Mouse (Mus musculus) hindbrain, embryonic 12.5 days (tissue): ENCODE measurements around the gene Paqr5. TPM values are rescaled to one million over a fixed set of nuclear protein-coding genes. Genes with fewer than 3 reads are reported as not detected.

Experiments
- ATAC-seq: fragments of 200-750 bp; cut with Nextera tagmentation; 2 replicates; pipeline ENCODE4 v1.8.0; 2017; ENCODE audit warnings: moderate TSS enrichment; ENCODE audit not compliant: low FRiP score
- H3K27ac ChIP-seq: fragments of 300-500 bp; sonication (generic); 2 replicates; pipeline ENCODE4 v1.5.1; 2016; ENCODE audit warnings: mild to moderate bottlenecking
- H3K27me3 ChIP-seq: fragments of 300-500 bp; sonication (generic); 2 replicates; pipeline ENCODE4 v1.6.1; 2016; ENCODE audit warnings: mild to moderate bottlenecking
- H3K36me3 ChIP-seq: fragments of 300-500 bp; sonication (generic); 2 replicates; pipeline ENCODE4 v1.6.1; 2016; ENCODE audit warnings: mild to moderate bottlenecking
- H3K4me1 ChIP-seq: fragments of 300-500 bp; sonication (generic); 2 replicates; pipeline ENCODE4 v1.6.1; 2016
- H3K4me2 ChIP-seq: fragments of 300-500 bp; sonication (generic); replicated peaks from 2 replicates; pipeline ENCODE4 v1.6.1; 2016; ENCODE audit warnings: mild to moderate bottlenecking
- H3K4me3 ChIP-seq: fragments of 300-500 bp; sonication (generic); 2 replicates; pipeline ENCODE4 v1.5.1; 2016; ENCODE audit warnings: mild to moderate bottlenecking
- H3K9ac ChIP-seq: fragments of 300-500 bp; sonication (generic); 2 replicates; pipeline ENCODE4 v1.6.1; 2016; ENCODE audit warnings: mild to moderate bottlenecking, moderate library complexity
- H3K9me3 ChIP-seq: fragments of 300-500 bp; sonication (generic); replicated peaks from 2 replicates; pipeline ENCODE4 v1.6.1; 2016; ENCODE audit warnings: mild to moderate bottlenecking
- WGBS: fragments of 180-500 bp; shearing (Covaris S2); methylation state at CpG from one replicate; pipeline ENCODE4 v1.1.7; 2016; 5-methylcytosine and 5-hydroxymethylcytosine counted together
- polyA plus RNA-seq: library from polyadenylated mRNA; unstranded; fragments of >200 nt; fragmentation: Nextera tagmentation; extraction: Ambion mirVana; gene quantifications from 2 replicates; pipeline ENCODE4 v1.2.1, GENCODE M21; 2016

The Paqr5 gene
- polyA plus RNA-seq, 1 experiment from 2014 or later = 0.93 TPM

DNA sequence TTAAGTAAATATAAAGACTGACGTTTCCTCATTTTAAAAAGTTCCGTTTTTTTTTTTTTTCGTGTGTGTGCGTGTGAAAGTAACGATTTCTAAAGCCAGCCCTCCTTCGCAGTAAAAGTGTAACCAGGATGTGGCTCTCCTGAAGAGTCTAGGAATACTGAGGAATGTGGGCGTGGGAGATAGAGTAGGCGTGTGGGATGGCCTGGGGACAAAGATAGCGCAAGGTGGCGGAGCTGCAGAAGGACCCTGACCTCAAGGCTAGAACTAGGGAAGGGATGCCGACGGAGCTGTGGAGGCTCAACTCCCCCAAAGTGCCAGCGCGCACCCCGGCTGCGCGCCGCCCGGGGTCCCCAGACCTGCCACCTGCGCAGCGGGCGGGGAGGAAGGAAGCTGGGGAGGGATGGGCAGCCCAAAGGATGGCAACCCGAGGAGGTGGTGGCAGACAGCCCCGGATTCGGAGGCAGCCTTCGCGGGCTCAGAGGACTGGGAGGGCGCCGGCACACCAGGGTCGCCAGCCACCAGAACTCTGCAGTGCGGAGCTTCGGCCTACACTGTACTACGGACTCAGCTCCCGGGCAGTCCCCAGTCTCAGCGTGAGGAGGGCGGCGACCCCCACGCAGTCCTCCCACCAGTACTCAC, 80.6 kb downstream of the Paqr5 start:
- Histone ChIP-seq H3K36me3 (peaks cover 5% of the 10 kb centered on the region; the same call in 1 of the 2 replicates), H3K4me3 (peak overlapping the region; percentile 75), H3K27me3 (no peaks in the 10 kb centered on the region), H3K4me2 (peak overlapping the region; percentile 97), H3K9me3 (no peaks in the 10 kb centered on the region), H3K4me1 (peaks cover 18% of the 10 kb centered on the region), H3K27ac (peak overlapping the region; percentile 70), H3K9ac (peak overlapping the region; percentile 82)
- WGBS = under 1% methylated on average over 35 of the region's 38 CpGs
- peak; percentile 83 for ATAC-seq

DNA sequence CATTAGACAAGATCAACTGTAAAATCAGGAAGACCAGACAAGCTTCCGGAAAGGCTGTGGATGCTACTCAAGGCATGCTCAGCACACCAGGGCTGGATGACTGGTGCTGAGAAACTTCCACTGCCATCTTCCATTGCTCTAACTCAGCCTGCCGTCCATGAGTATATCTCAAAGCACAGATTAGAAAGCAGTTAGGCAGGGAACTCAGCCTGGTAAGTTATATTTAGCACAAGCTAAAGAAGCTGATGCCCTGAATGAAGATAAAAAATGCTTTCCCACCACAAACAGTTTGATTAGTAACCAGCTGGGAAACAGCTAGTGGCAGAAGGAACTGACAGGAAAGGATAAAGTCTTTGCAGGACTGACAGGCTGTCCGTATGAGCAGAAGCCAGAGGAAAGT, 85.6 kb downstream of the Paqr5 start:
- no peak for ATAC-seq
- H3K9ac ChIP-seq = no peak overlapping the region
- H3K4me1 ChIP-seq = 0 out of 2 replicates have a peak, but pooled peaks cover 6% of the 10 kb centered on the region
- WGBS = 91% methylated on average over 3 of the region's 3 CpGs
- H3K27ac ChIP-seq = no peak overlapping the region
- H3K4me2 ChIP-seq = no peak overlapping the region
- H3K36me3 ChIP-seq = peaks cover 39% of the 10 kb centered on the region
- H3K9me3 ChIP-seq = no peaks in the 10 kb centered on the region
- no peaks in the 10 kb centered on the region for H3K27me3 ChIP-seq
- no peak overlapping the region for H3K4me3 ChIP-seq

DNA sequence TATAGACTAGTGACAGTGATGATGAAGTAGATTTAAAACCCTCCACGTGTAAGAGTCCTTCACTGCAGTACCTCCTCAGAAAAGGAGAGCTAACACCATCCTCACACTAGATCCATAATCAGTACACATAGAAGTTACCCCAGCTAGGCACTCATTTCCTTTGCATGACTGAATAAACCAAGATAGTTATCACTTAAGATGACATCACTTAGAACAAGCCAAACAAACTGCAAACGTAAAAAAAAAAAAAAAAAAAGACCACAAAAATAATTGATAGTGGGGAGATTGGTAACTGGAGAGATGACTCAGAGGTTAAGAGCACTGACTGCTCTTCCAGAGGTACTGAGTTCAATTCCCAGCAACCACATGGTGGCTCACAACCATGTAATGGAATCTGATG, 93.3 kb downstream of the Paqr5 start:
- WGBS = 93% methylated on average over 2 of the region's 2 CpGs

GRCm38 (mm10) chr9:61932009-61932408, 94.6 kb downstream of the Paqr5 start:
- H3K27ac ChIP-seq = no peak overlapping the region
- H3K4me2 ChIP-seq = no peak overlapping the region
- no peaks in the 10 kb centered on the region for H3K27me3 ChIP-seq
- no peaks in the 10 kb centered on the region for H3K4me1 ChIP-seq
- no peak overlapping the region for H3K9ac ChIP-seq
- no peak for ATAC-seq
- no peaks in the 10 kb centered on the region for H3K9me3 ChIP-seq
- H3K36me3 ChIP-seq = peaks cover 77% of the 10 kb centered on the region
- no peak overlapping the region for H3K4me3 ChIP-seq
- WGBS = 98% methylated on average over 3 of the region's 3 CpGs

More for the DNA sequence above, 93.3 kb downstream of the Paqr5 start:
- Histone ChIP-seq H3K27me3 (no peaks in the 10 kb centered on the region), H3K4me2 (no peak overlapping the region), H3K4me1 (no peaks in the 10 kb centered on the region), H3K9me3 (no peaks in the 10 kb centered on the region), H3K9ac (no peak overlapping the region), H3K27ac (no peak overlapping the region), H3K36me3 (peaks cover 71% of the 10 kb centered on the region), H3K4me3 (no peak overlapping the region)
- no peak for ATAC-seq

GRCm38 (mm10) chr9:61925086-61925660, 101.5 kb downstream of the Paqr5 start:
- ATAC-seq = no peak
- H3K4me2 ChIP-seq = no peak overlapping the region
- H3K9ac ChIP-seq = no peak overlapping the region
- H3K9me3 ChIP-seq = no peaks in the 10 kb centered on the region
- H3K4me3 ChIP-seq = no peak overlapping the region
- H3K27ac ChIP-seq = no peak overlapping the region
- H3K27me3 ChIP-seq = no peaks in the 10 kb centered on the region
- peaks cover 64% of the 10 kb centered on the region for H3K36me3 ChIP-seq
- WGBS = 95% methylated on average over 10 of the region's 10 CpGs
- H3K4me1 ChIP-seq = no peaks in the 10 kb centered on the region

- H3K4me1 ChIP-seq = no peaks in the 10 kb centered on the region
- H3K4me2 ChIP-seq = no peak overlapping the region
- H3K36me3 ChIP-seq = peaks cover 45% of the 10 kb centered on the region
- no peak overlapping the region for H3K9ac ChIP-seq
- WGBS = 96% methylated on average over 6 of the region's 6 CpGs
- H3K9me3 ChIP-seq = no peaks in the 10 kb centered on the region
- no peak for ATAC-seq
- no peak overlapping the region for H3K4me3 ChIP-seq
- no peaks in the 10 kb centered on the region for H3K27me3 ChIP-seq
- no peak overlapping the region for H3K27ac ChIP-seq
Measured at GRCm38 (mm10) chr9:61920331-61920730, 106.3 kb downstream of the Paqr5 start.

DNA sequence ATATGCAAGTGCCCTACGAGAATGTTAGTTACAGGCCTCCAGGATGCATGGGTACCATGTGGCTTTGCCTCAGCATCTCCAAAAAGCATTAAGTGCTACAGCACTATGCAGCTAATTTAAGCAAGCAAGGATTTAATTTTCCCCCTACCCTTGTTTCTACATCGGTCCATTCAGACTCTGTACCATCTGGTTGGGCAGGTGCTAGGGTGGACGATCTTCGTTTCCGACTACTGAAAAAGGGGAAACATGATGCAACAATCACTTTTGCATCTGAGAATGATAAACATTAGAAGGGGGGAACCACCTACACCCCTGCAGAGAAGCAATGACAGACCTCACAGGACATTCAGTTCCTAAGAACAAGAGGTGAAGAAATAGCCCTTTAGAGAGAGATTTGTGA, 107.2 kb downstream of the Paqr5 start:
- WGBS = 94% methylated on average over 5 of the region's 5 CpGs
- Histone ChIP-seq H3K9me3 (no peaks in the 10 kb centered on the region), H3K4me3 (no peak overlapping the region), H3K36me3 (peaks cover 36% of the 10 kb centered on the region), H3K27ac (no peak overlapping the region), H3K4me1 (peaks cover 4% of the 10 kb centered on the region; the same call in 1 of the 2 replicates), H3K4me2 (no peak overlapping the region), H3K27me3 (no peaks in the 10 kb centered on the region), H3K9ac (no peak overlapping the region)
- ATAC-seq = no peak

DNA sequence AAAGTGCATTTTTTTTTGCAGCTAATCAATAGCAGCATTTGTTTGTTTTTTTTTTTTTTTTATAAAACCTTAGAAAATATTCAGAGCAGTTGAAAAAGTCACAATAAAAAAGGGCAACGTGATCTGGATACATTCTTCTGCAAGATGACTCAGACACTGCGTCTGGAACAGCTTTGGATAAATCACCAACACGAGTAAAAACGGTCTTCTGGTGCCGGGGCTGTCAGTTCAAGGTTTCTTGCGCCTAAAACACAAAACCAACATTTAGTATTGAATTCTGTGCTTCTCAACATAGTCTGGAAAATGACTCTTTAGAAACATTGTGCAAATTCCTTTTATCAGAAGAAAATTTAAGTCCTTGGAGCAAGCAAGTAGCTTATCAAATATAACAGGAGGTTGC, 109.2 kb downstream of the Paqr5 start:
- H3K4me1 ChIP-seq = peaks cover 11% of the 10 kb centered on the region
- no peak for ATAC-seq
- WGBS = 95% methylated on average over 6 of the region's 6 CpGs
- H3K4me2 ChIP-seq = no peak overlapping the region
- H3K27me3 ChIP-seq = no peaks in the 10 kb centered on the region
- H3K27ac ChIP-seq = no peak overlapping the region
- H3K36me3 ChIP-seq = peaks cover 36% of the 10 kb centered on the region
- no peaks in the 10 kb centered on the region for H3K9me3 ChIP-seq
- H3K4me3 ChIP-seq = no peak overlapping the region
- no peak overlapping the region for H3K9ac ChIP-seq

- peaks cover 11% of the 10 kb centered on the region for H3K4me1 ChIP-seq
- H3K9me3 ChIP-seq = no peaks in the 10 kb centered on the region
- no peak overlapping the region for H3K4me2 ChIP-seq
- H3K9ac ChIP-seq = no peak overlapping the region
- 95% methylated on average over 3 of the region's 3 CpGs for WGBS
- H3K36me3 ChIP-seq = peaks cover 36% of the 10 kb centered on the region
- no peak for ATAC-seq
- H3K27me3 ChIP-seq = no peaks in the 10 kb centered on the region
- no peak overlapping the region for H3K27ac ChIP-seq
- H3K4me3 ChIP-seq = no peak overlapping the region
Measured at GRCm38 (mm10) chr9:61916986-61917385, 109.7 kb downstream of the Paqr5 start.

DNA sequence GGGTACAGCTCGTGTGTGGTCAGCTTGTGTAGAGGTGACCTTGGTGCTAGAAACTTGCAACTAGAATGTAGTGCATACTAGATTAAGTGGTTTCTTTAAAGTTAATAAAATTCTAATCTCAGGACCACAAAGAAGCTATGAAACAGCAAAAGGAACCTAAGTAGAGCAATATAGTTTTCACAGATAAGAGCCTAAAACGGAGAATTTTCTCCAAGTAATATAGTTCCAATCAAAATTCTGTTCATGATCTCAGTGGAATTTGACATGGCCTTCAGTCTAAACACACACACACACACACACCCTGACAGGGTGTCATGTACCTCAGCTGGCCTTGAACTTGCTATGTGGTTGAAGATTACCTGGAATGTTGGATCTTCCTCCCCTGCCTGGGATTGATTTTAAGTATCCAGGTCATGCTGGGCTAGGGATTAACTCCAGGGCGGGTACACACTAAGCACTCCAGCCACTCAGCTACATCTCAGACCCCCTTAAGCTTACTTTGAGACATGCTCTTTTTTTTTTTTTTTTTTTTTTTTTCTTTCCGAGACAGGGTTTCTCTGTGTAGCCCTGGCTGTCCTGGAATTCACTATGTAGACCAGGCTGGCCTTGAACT, 111.2 kb downstream of the Paqr5 start:
- no peak for ATAC-seq
- Histone ChIP-seq H3K4me3 (peak overlapping the region; percentile 88), H3K36me3 (peaks cover 42% of the 10 kb centered on the region), H3K27me3 (no peaks in the 10 kb centered on the region), H3K9me3 (no peaks in the 10 kb centered on the region), H3K4me1 (peaks cover 11% of the 10 kb centered on the region), H3K9ac (peak overlapping the region; percentile 86; the same call in 1 of the 2 replicates), H3K27ac (peak overlapping the region; percentile 95), H3K4me2 (peak overlapping the region; percentile 87)
- 59% methylated on average over 4 of the region's 4 CpGs for WGBS

GRCm38 (mm10) chr9:61914917-61915300, 111.7 kb downstream of the Paqr5 start:
- H3K9me3 ChIP-seq = no peaks in the 10 kb centered on the region
- H3K4me2 ChIP-seq = peak overlapping the region; percentile 87
- peak overlapping the region; percentile 88 for H3K4me3 ChIP-seq
- H3K36me3 ChIP-seq = peaks cover 37% of the 10 kb centered on the region
- H3K27me3 ChIP-seq = no peaks in the 10 kb centered on the region
- 5% methylated on average over 13 of the region's 13 CpGs for WGBS
- peak overlapping the region; percentile 95 for H3K27ac ChIP-seq
- H3K4me1 ChIP-seq = peaks cover 11% of the 10 kb centered on the region
- peak overlapping the region; percentile 86 for H3K9ac ChIP-seq
- no peak for ATAC-seq

GRCm38 (mm10) chr9:61914203-61914916, 112.3 kb downstream of the Paqr5 start, which contains the start of gene Rplp1:
Gene Rplp1, minus strand, starts transcription at chr9:61914542.
- ATAC-seq = peak; percentile 96
- H3K4me2 ChIP-seq = peak within 1 kb of the TSS; percentile 87
- 0% methylated on average over 70 of the region's 70 CpGs for WGBS

More at GRCm38 (mm10) chr9:61914203-61914916, 112.3 kb downstream of the Paqr5 start, which contains the start of gene Rplp1:
- Histone ChIP-seq H3K4me1 (peaks cover 11% of the 10 kb centered on the region), H3K27ac (peak within 1 kb of the TSS; percentile 95), H3K36me3 (peaks cover 32% of the 10 kb centered on the region), H3K9ac (peak within 1 kb of the TSS; percentile 86), H3K27me3 (no peaks in the 10 kb centered on the region), H3K4me3 (peak within 1 kb of the TSS; percentile 88), H3K9me3 (no peaks in the 10 kb centered on the region)
